Mouse (Mus musculus) adrenal gland (tissue): ENCODE measurements at regions not wholly inside any gene's neighbourhood (a gene's known extent, or its start where the extent isn't known, plus 50 kb on each side); places are given as distances from the start of the nearest gene placed in this dataset.

Experiments used
- intact Hi-C: fragments of 180-260 bp; cut with DNase I; formaldehyde crosslinking; loops from one replicate; pipeline ENCODE4 v1.15.1; 2025

DNA sequence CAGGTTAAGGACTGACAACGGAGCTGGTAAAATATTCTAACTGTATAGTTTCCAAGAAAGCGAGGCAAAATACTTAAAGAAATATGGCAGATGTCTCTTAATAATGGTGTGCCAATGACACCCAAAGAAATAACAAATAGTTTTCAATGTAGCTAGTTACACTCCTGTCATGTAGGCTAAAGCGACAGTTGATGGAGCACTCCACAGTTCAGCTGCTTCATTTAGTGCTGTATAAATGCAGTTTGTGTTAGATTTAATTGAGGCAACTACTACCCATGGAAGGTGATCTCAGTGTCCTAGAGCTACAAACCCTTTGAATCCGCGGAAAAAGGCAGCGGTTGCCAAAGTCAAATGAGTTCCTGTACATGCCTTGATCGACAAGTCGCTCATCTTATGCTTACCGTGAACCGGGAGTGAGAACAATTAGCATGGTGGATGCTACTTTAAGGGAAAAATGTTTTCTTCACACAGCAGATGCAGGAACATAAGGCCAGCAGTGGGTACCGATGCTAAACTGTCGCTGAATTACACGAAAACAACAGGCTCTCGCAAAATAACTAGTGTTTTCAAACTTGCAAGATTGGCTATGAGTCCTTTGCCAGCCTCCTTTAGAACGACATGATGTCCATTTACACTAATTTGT is 961.4 kb downstream of the Mat2b start:
- intact Hi-C loops = no loop called here

DNA sequence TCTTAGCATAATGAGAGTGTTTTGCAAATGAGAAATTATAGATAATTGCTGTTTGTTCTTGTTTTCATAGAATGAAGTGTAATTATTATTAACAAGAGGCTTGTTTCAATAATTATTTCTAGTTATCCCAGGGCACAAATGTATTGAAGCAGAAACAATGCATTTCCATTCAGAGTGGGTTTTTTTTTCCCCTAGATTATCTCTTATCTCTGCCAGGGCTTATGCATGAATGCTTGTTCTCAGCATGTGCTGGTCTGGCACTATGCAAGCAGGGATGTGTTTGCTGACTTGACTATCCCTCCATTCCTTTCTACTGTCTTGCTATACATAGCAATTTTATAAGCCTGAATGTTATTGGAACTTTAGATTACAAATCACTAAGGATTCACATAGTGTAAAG is 971.4 kb downstream of the Mat2b start:
- intact Hi-C loops = no loop called here

GRCm38 (mm10) chr11:39678521-39678920 is 1016.5 kb downstream of the Mat2b start:
- intact Hi-C loops = no loop called here

DNA sequence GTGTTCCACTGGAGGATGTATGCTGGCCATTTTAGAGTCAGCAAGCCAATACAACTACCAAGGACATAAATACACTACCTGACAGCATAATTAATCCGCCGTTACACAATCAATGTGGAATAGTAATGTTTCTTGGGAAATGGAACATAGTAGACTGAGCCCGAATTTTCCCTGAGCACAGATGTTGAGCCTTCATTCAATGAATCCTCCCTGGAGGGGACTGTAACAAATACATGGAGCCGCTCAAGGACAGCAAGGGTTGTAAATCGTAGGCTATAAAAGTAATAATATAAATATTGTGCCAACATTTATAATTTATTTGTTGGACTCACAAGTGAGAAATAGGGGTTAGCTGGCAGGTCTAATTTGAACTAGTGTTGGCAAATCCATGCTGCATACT is 1041.4 kb downstream of the Mat2b start:
- intact Hi-C loops = no loop called here

- intact Hi-C loops = no loop called here
Measured at GRCm38 (mm10) chr11:39619356-39619755, 1075.6 kb downstream of the Mat2b start.

DNA sequence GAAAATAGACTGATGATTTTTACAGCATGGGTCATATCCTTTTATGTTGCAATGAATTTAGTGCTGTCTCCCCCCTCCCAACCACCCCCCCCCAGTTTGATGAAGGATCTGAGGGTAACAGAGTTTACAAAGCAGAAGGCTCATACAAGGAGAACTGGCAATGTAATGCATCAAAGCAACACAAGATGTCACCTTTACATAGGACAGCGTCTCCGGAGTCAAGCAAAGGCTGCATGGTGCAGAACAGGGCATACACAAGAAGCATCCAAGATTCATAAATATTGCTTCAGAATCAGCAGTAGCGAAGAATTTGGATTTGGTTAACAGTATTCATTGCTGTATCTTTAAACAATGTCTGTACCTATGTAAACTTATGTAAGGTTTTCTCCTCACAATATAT is 1079.2 kb downstream of the Mat2b start:
- intact Hi-C loops = no loop called here

GRCm38 (mm10) chr11:39596479-39596878 is 1098.5 kb downstream of the Mat2b start:
- intact Hi-C loops = no loop called here

DNA sequence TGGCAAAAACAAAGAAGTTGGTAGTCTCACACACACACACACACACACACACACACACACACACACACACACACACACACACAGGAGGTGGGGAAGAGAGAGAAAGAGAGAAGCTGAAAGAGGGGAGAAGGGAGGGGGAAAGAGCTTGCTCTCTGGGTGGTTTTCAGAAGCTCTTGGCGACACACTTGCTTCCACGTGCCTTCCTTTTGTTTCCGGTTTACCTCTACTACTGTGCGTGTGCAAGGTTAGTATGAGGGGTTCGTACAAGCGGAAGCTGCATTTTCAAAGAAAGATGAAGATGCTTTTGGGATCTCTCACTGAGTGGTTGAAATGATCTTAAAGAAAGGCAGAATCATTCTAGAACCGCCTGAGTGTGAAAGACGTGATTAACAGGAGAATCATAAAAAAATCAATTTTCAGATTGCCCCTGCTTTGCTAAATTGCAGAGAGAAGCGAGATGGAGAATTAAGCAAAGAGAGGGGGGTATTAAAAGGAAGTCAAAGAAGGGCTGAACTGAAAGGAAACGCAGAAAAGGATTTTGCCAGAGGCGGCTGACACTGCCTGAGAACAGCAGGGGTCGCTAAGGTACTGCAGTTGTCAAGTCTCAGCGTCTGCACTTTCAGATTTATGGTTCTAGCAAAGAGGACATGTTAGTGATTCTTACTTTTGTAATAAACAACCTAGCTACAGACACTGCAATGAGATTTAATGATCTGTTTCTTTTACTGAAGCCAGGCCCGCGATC is 1106.2 kb downstream of the Mat2b start:
- intact Hi-C loops = loop anchor here (2.0 kb wide), 1 partner anchor 560 kb away; no protein-coding TSS in a partner anchor

GRCm38 (mm10) chr11:39558287-39558686 is 1136.7 kb downstream of the Mat2b start:
- intact Hi-C loops = no loop called here

GRCm38 (mm10) chr11:39550066-39550465 is 1144.9 kb downstream of the Mat2b start:
- intact Hi-C loops = no loop called here

DNA sequence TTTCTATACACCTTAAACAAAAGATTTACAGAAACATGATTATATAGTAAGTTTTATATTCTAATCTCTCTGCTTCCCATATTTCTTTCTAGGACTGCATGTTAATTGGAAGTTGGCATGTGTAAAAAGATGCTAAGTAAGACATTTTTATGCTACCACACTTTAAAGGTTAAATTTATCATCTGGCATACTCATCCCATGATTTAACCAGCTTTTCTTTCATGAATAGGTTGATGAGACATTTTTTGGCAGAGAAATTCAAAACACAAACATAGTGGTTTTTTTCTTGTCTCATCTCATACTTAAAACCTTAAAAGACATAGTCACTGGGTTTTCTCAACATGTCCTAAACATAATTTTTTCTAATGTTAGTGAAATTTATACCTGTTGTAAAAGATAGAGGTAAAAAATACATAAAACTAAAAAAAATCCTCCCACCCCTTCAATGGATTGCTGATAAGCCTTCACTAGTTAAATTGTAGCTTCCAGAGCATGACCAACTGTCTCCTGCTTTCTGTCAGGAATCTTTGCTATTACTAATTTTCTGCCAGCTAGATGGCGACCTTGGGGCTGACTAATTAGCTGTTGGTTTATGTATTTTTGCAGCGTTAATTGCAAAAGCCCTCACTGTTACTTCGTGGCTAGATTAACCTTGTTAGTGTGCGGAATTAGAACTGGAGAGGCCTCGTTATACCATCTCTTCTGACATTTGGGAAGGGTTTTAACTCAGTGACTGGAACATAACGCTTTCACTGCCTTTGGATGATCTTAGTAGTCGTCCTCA is 1169.9 kb downstream of the Mat2b start:
- intact Hi-C loops = no loop called here

GRCm38 (mm10) chr11:39495253-39495652 is 1199.8 kb downstream of the Mat2b start:
- intact Hi-C loops = no loop called here

- intact Hi-C loops = no loop called here
Measured at GRCm38 (mm10) chr11:39477136-39477535, 1217.9 kb downstream of the Mat2b start.

GRCm38 (mm10) chr11:39453329-39453952 is 1241.6 kb downstream of the Mat2b start:
- intact Hi-C loops = no loop called here

DNA sequence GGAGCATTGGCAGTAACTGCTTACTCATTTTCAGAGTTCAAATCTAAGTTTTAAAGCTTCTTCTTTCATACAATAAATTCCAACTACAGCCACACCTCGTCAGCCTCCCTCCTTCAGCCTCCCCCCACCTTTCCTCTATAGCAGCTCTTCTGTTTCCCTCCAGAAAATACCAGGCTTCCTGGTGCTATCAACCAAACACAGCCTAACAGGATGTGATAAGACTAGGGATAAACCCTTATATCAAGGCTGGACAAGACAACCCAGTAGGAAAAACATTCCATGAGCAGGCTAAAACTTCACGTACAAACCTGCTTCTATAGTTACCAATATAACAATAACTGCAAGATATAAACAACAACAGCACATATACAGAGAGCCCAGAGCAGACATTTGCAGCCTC is 1248.6 kb downstream of the Mat2b start:
- intact Hi-C loops = no loop called here

DNA sequence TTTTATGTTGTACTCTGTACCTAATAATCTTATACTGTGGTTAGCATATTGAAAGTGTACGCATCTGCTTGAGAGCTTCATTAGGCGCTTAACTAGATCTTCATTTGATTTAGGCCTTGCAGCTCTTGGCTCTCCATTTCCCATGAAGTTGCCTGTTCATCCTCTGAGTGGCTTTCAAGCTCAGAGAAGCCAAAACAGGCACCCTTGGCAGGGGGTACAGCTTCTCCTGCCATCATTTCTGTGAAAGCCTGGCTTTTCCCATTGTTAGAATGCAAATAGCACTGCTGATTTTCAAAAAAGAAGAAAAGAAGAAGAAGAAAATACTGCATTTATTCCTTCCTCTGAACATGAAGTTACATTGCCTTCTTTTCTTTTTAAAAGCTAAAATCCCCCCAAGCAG is 1283.3 kb downstream of the Mat2b start:
- intact Hi-C loops = no loop called here

DNA sequence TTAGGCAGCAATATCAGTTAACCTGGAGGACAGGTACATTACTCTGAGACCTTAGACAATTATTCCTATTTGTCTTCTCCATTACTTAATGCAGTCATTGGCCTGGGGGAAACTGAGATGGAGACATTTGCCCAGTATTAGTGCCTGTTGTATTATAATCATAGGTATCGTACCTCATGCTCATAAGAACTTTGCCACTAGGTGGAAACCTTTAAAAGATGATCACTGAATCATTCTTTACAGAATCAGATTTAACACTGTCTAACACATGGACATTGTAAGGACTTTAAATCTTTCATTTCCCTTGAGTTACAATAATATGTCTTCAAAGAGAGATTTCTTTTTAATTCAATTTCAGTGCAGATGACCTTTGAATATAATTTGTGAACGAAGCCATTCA is 1283.8 kb downstream of the Mat2b start:
- intact Hi-C loops = no loop called here

GRCm38 (mm10) chr11:39364827-39365226 is 1330.2 kb downstream of the Mat2b start:
- intact Hi-C loops = no loop called here

DNA sequence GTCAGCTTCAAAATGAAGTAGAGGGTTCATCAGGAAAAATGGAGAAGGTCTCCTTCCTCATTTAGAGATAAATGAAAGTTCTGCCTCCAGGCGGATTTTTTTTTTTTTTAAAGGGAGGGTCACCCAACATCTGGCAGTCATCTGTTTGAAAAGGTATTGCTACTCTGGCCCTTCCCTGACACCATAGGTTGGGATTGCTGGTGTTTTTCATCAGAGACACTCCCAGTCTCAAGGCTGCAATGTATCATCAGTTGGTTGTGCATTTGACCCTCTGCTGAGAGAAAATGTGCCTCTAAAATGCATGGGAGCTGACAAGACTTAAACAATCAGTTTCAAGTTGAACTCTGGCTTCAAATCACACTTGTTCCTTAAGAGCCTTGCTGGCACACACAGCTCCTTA is 1344.4 kb downstream of the Mat2b start:
- intact Hi-C loops = no loop called here
